Mouse (Mus musculus): ENCODE measurements around the gene Cnn2. TPM values are rescaled to one million over a fixed set of nuclear protein-coding genes. Genes with fewer than 3 reads are reported as not detected.

Gene Cnn2
- polyA plus RNA-seq, 1 experiment from 2014 or later = 218 TPM

DNA sequence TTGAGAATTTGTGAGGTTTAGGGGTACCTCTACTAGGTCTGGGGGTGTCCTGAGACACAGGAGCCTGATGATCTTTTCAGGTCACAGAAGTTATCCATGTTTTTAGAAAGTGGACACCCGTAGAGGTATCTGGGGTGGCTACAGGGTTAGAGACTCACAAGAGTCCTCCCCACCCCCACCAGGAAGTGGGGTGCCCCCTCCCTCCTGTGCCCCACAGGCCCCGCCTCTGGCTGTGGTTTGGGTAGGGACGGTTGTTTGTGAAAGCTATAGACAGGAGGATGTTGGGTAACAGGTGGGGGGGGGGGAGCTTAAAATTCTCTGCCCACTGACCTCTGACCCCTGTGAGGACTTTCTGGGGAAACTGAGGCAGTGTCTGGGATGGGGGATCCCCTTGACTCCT, 29.0 kb downstream of the Cnn2 start:
- Histone ChIP-seq H3K9ac (ENCODE audit: low read length) (no peak overlapping the region; the same call in 1 of the 2 replicates), H3K27me3 (ENCODE audit: control insufficient read depth, insufficient read depth, low read length) (peaks cover 22% of the 10 kb centered on the region), H3K4me2 (ENCODE audit: low read depth, low read length) (0 out of 2 replicates have a peak overlapping the region, but pooled peaks have one; percentile 26), H3K4me3 (ENCODE audit: low read length) (peak overlapping the region; percentile 47), H3K27ac (ENCODE audit: low read length) (peak overlapping the region; percentile 66; the same call in 1 of the 2 replicates), H3K9me3 (replicated peaks; ENCODE audit: control insufficient read depth, low read length) (no peaks in the 10 kb centered on the region), H3K36me3 (ENCODE audit: control insufficient read depth, insufficient read depth) (no peaks in the 10 kb centered on the region), H3K4me1 (ENCODE audit: control insufficient read depth, insufficient read depth, low read length) (peaks cover 7% of the 10 kb centered on the region)
- 51% methylated on average over 3 of the region's 3 CpGs for WGBS
- ATAC-seq (replicated peaks; ENCODE audit: extremely low read depth, insufficient read depth, low FRiP score) = no peak

DNA sequence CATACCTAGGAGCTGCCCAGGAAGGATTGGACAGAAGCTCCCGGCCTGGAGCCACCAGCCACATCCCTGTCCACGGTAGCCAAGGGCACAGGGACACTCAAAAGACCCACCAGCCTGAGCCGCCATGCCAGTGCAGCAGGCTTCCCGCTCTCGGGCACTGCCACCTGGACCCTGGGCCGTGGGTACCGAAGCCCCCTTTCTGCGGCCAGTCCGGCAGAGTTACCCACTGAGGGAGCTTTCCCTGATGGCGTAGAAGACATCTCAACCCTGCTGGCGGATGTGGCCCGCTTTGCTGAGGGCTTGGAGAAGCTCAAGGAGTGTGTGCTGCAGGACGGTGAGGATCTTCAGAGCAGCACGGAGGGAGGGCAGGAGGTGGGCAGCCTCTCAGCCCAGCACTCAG, 29.4 kb downstream of the Cnn2 start:
- Histone ChIP-seq H3K4me2 (ENCODE audit: low read depth, low read length) (peak overlapping the region; percentile 26; the same call in 1 of the 2 replicates), H3K27ac (ENCODE audit: low read length) (peak overlapping the region; percentile 66), H3K27me3 (ENCODE audit: control insufficient read depth, insufficient read depth, low read length) (peaks cover 22% of the 10 kb centered on the region), H3K36me3 (ENCODE audit: control insufficient read depth, insufficient read depth) (no peaks in the 10 kb centered on the region), H3K4me1 (ENCODE audit: control insufficient read depth, insufficient read depth, low read length) (peaks cover 7% of the 10 kb centered on the region), H3K9me3 (replicated peaks; ENCODE audit: control insufficient read depth, low read length) (no peaks in the 10 kb centered on the region), H3K4me3 (ENCODE audit: low read length) (peak overlapping the region; percentile 44), H3K9ac (ENCODE audit: low read length) (peak overlapping the region; percentile 43; the same call in 1 of the 2 replicates)
- 77% methylated on average over 14 of the region's 14 CpGs for WGBS
- ATAC-seq (replicated peaks; ENCODE audit: extremely low read depth, insufficient read depth, low FRiP score) = no peak

DNA sequence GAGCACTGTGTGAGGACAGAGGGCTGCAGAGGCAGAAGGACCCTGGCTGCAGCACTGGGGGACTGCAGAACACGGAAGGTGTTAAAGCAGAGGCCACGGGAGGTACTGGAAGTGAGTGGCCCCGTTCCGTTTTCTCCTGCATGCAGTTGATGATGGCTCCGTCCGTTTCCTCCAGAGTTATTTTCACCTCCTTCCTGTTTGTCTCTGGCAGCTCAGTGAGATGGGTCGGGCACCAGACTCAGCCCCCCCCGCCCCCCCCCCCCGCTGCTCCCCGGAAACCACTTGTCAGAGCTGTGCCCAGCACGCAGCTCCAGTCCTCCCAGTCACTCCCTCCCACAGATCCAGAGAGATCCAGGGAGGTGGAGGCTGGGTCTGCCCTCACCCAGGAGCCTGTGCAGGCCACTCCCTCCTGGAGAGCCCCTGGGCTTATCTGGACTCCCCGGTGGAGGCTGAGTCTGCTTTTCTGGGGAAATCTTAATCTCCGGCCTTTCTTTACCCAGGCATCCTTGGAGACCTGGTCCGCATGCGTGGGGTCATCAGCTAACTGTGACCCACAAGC, 30.4 kb downstream of the Cnn2 start:
- Histone ChIP-seq H3K9me3 (replicated peaks; ENCODE audit: control insufficient read depth, low read length) (no peaks in the 10 kb centered on the region; the same call in 1 of the 2 replicates), H3K36me3 (ENCODE audit: control insufficient read depth, insufficient read depth) (no peaks in the 10 kb centered on the region), H3K27me3 (ENCODE audit: control insufficient read depth, insufficient read depth, low read length) (peaks cover 14% of the 10 kb centered on the region), H3K9ac (ENCODE audit: low read length) (peak overlapping the region; percentile 61), H3K27ac (ENCODE audit: low read length) (peak overlapping the region; percentile 40), H3K4me2 (ENCODE audit: low read depth, low read length) (peak overlapping the region; percentile 46), H3K4me1 (ENCODE audit: control insufficient read depth, insufficient read depth, low read length) (peaks cover 7% of the 10 kb centered on the region), H3K4me3 (ENCODE audit: low read length) (peak overlapping the region; percentile 36)
- 7% methylated on average over 14 of the region's 15 CpGs for WGBS
- peak; percentile 61 for ATAC-seq (replicated peaks; ENCODE audit: extremely low read depth, insufficient read depth, low FRiP score)

GRCm38 (mm10) chr10:80019471-80020131, 31.2 kb downstream of the Cnn2 start:
- H3K4me2 ChIP-seq (ENCODE audit: low read depth, low read length) = peak overlapping the region; percentile 46
- peaks cover 9% of the 10 kb centered on the region for H3K4me1 ChIP-seq (ENCODE audit: control insufficient read depth, insufficient read depth, low read length)
- H3K27ac ChIP-seq (ENCODE audit: low read length) = peak overlapping the region; percentile 40
- peak overlapping the region; percentile 30 for H3K4me3 ChIP-seq (ENCODE audit: low read length)
- peak overlapping the region; percentile 34 for H3K9ac ChIP-seq (ENCODE audit: low read length)
- H3K9me3 ChIP-seq (replicated peaks; ENCODE audit: control insufficient read depth, low read length) = no peaks in the 10 kb centered on the region; the same call in 1 of the 2 replicates
- H3K36me3 ChIP-seq (ENCODE audit: control insufficient read depth, insufficient read depth) = no peaks in the 10 kb centered on the region
- H3K27me3 ChIP-seq (ENCODE audit: control insufficient read depth, insufficient read depth, low read length) = peaks cover 7% of the 10 kb centered on the region
- 18% methylated on average over 20 of the region's 20 CpGs for WGBS
- 0 out of 2 replicates have a peak, but pooled peaks have one; percentile 12 for ATAC-seq (replicated peaks; ENCODE audit: extremely low read depth, insufficient read depth, low FRiP score)

- H3K27me3 ChIP-seq (ENCODE audit: control insufficient read depth, insufficient read depth, low read length) = peaks cover 1% of the 10 kb centered on the region; the same call in 1 of the 2 replicates
- no peaks in the 10 kb centered on the region; the same call in 1 of the 2 replicates for H3K9me3 ChIP-seq (replicated peaks; ENCODE audit: control insufficient read depth, low read length)
- WGBS = 43% methylated on average over 11 of the region's 11 CpGs
- no peaks in the 10 kb centered on the region for H3K36me3 ChIP-seq (ENCODE audit: control insufficient read depth, insufficient read depth)
- no peak for ATAC-seq (replicated peaks; ENCODE audit: extremely low read depth, insufficient read depth, low FRiP score)
- peak overlapping the region; percentile 46 for H3K4me2 ChIP-seq (ENCODE audit: low read depth, low read length)
- H3K9ac ChIP-seq (ENCODE audit: low read length) = peak overlapping the region; percentile 34
- H3K4me1 ChIP-seq (ENCODE audit: control insufficient read depth, insufficient read depth, low read length) = peaks cover 9% of the 10 kb centered on the region
- H3K27ac ChIP-seq (ENCODE audit: low read length) = 0 out of 2 replicates have a peak overlapping the region, but pooled peaks have one; percentile 40
- H3K4me3 ChIP-seq (ENCODE audit: low read length) = peak overlapping the region; percentile 30
These were observed 31.8 kb downstream of the Cnn2 start for GRCm38 (mm10) chr10:80020191-80020590.

GRCm38 (mm10) chr10:80020603-80021319, 32.4 kb downstream of the Cnn2 start:
- Histone ChIP-seq H3K4me3 (ENCODE audit: low read length) (no peak overlapping the region), H3K27me3 (ENCODE audit: control insufficient read depth, insufficient read depth, low read length) (no peaks in the 10 kb centered on the region), H3K27ac (ENCODE audit: low read length) (no peak overlapping the region), H3K36me3 (ENCODE audit: control insufficient read depth, insufficient read depth) (no peaks in the 10 kb centered on the region), H3K4me1 (ENCODE audit: control insufficient read depth, insufficient read depth, low read length) (peaks cover 9% of the 10 kb centered on the region), H3K9ac (ENCODE audit: low read length) (no peak overlapping the region), H3K4me2 (ENCODE audit: low read depth, low read length) (no peak overlapping the region), H3K9me3 (replicated peaks; ENCODE audit: control insufficient read depth, low read length) (no peaks in the 10 kb centered on the region; the same call in 1 of the 2 replicates)
- WGBS = 80% methylated on average over 18 of the region's 18 CpGs
- no peak for ATAC-seq (replicated peaks; ENCODE audit: extremely low read depth, insufficient read depth, low FRiP score)

- Histone ChIP-seq H3K4me1 (ENCODE audit: control insufficient read depth, insufficient read depth, low read length) (peaks cover 9% of the 10 kb centered on the region), H3K27ac (ENCODE audit: low read length) (no peak overlapping the region), H3K4me3 (ENCODE audit: low read length) (no peak overlapping the region), H3K4me2 (ENCODE audit: low read depth, low read length) (no peak overlapping the region), H3K27me3 (ENCODE audit: control insufficient read depth, insufficient read depth, low read length) (no peaks in the 10 kb centered on the region), H3K36me3 (ENCODE audit: control insufficient read depth, insufficient read depth) (no peaks in the 10 kb centered on the region), H3K9ac (ENCODE audit: low read length) (no peak overlapping the region), H3K9me3 (replicated peaks; ENCODE audit: control insufficient read depth, low read length) (no peaks in the 10 kb centered on the region; the same call in 1 of the 2 replicates)
- ATAC-seq (replicated peaks; ENCODE audit: extremely low read depth, insufficient read depth, low FRiP score) = no peak
- 88% methylated on average over 13 of the region's 13 CpGs for WGBS
These were observed 32.9 kb downstream of the Cnn2 start for GRCm38 (mm10) chr10:80021320-80021641.

DNA sequence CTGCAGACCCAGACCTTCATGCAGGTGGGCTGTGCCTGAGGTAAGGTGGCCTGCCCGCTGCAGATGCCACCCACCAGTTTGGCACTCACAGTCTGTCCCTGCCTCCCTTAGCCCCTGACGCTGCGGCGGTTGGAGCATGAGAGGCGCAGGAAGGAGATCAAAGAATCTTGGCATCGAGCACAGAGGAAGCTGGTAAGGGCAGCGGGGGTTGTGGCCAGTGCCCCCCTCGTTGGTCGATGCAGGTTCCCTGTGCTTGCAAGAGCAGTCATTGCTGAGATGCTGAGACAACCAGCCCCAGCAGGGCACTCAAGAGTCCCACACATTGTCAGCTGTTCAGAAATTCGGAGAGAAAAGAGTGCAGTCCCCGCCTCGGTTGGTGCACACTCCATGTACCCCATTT, 33.8 kb downstream of the Cnn2 start:
- Histone ChIP-seq H3K4me3 (ENCODE audit: low read length) (no peak overlapping the region), H3K9me3 (replicated peaks; ENCODE audit: control insufficient read depth, low read length) (no peaks in the 10 kb centered on the region; the same call in 1 of the 2 replicates), H3K36me3 (ENCODE audit: control insufficient read depth, insufficient read depth) (no peaks in the 10 kb centered on the region), H3K4me1 (ENCODE audit: control insufficient read depth, insufficient read depth, low read length) (peaks cover 9% of the 10 kb centered on the region), H3K4me2 (ENCODE audit: low read depth, low read length) (no peak overlapping the region), H3K27ac (ENCODE audit: low read length) (no peak overlapping the region), H3K27me3 (ENCODE audit: control insufficient read depth, insufficient read depth, low read length) (no peaks in the 10 kb centered on the region), H3K9ac (ENCODE audit: low read length) (no peak overlapping the region)
- no peak for ATAC-seq (replicated peaks; ENCODE audit: extremely low read depth, insufficient read depth, low FRiP score)
- 88% methylated on average over 12 of the region's 12 CpGs for WGBS
